Mouse (Mus musculus) cerebellum, adult (tissue): ENCODE measurements around the gene Polrmt.

Experiments
- ATAC-seq: cut with Nextera tagmentation; 2 replicates; pipeline ENCODE4 v1.9.2; 2017; ENCODE audit warnings: mild to moderate bottlenecking, moderate library complexity, mixed read lengths; ENCODE audit not compliant: insufficient number of reproducible peaks, low FRiP score, low TSS enrichment

Polrmt gene

DNA sequence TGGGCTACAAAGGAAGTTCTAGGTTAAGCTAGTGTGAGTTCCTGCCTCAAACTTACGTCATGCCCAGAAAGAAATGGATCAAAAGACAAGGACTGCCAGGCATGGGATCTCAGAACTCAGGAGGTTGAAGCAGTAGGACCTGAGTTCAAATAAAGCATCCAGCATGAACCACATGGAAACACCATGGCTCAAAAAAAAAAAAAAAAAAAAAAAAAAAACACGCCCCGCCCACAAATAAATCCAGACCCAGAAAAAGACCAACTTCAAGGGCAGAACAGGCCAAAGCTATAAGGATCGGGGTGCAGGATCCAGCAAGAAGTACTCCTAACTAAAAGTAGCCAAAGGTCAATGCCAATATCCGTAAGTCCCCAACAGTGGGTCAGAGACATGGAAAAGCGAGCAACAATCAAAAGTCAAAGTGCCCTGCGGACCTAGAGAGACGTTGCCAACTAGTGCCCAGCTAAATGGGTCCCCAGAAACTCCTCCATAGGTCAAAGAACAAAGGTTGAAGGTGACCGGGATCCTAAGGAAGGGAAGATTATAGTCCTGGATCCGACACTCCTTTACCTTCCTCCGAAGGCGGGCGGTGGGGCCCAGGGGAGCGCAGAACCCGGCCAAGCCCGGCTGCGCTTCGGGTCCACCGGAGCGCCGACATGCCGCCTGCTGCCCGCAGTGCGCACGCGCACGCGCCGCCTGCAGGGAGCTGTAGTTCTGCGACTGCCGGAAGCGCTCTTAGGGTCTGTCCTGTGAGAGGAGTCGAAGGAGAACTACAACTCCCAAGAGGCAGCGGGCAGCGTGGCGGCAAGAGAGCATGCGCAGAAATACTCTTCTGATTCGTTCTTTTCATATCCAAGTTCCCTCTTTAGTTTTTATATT lies at the start of gene Polrmt:
Gene Polrmt, minus strand, starts transcription at position 684 of the 876 bp plus-strand sequence.
- ATAC-seq = peak; percentile 95

DNA sequence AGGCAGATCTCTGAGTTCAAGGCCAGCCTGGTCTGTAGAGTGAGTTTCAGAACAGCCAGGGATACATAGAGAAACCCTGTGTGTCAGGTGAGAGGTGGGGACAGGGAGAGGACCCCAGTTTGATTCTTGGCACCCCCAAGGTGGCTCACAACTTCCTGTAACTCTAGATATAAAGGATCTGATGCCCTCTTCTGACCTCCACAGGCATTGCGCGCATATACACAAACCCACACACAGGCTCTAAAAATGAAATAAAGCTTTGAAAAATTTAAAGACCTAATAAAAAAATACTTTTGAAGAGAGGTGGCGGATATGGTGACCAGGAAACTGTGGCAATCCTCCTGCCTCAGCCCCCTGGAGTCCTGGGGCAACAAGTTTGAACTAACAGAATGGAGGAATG lies 49.5 kb upstream of the Polrmt start:
- ATAC-seq = no peak

DNA sequence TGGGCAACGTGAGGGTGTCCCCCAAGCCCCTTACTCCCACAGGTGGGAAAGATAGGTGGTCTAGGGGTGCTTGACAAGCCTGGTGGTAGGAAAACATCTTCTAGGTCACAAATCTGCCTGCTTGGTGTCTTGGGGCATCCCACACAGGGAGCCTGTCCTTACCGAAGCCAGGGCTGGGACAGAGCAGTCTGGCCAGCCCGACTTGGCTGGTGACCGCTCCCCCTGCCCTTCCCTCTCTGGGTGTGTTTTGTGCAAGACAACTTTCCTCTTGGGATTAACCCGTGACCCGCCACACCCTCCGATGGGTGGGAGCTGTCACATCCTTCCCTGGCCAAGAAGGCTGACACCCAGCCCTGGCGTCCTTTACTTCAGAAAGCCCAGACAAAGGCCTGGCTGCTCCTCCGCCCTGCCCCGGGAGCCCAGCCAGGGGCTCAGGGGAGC lies 48.1 kb upstream of the Polrmt start:
- peak; percentile 23; the same call in 1 of the 2 replicates for ATAC-seq

DNA sequence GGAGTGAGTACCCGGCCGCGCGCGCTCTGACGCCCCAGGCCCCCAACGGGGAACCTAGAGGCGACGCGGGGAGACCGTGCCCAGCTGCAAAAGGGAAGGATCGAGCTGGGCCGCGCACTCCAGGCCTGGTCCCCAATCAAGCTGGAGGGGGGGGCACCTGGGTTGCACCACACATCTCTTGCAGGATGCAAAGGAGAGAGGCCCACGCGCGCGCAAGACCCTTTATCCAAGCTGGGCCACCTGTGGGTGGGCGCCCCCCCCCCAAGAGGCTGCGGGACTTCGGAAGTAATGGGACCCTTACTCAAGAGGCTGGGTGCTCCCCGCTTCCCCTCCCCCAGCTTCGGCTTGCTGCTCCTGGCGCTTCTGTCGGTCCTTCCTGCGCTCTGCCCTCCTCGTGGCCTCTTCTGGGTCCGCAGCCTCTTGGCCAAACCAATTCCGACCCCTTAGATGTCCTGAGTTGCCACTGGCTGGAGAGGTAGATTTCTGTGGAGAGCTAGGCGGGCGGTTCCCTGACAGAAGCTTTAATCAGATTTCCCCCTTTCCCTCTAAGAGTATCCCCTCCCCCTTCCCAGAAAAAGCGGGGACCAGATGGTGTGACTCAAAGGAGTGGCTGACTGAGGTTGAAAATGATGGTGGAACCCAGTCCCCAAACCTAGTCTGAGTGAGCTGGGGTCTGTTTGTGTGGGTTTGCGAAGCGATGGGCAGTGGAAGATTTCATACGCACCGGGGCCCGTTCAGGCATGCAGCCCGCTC lies 47.5 kb upstream of the Polrmt start:
- ATAC-seq = peak; percentile 22; the same call in 1 of the 2 replicates

DNA sequence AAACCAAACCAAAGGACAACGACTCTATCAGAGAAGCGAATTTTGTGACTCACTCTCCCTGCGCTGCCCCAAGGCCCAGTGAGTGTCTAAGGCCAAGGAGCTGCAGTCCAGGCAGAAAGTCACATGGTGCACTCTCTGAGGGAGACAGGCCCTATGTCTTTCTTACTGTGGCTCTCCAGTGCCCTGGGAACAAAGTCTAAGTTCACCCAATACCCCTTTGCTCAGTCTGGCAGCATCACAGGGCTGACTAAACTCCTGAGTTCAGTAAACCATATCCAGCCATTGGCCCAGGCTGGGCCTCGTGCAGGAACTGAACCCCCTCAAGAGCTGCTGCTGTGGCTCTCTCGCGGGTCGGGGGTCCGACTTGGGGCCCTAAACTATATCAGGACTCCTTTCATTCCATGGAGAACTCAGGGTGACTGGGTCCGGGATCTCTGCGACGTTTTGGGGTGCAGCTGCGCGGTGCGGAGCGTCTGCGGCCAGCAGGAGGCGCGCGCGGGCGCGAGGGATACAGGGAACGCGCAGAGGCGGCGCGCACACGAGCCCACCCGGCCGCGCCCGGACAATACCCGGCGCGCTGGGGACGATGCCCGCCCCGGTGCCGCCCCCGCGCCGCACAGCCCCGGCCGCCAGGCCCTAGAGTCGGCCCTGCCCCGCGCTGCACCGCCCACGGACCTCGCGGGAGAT lies 46.8 kb upstream of the Polrmt start, which contains the start of gene Palm:
Gene Palm, plus strand, starts transcription at position 522 of the 687 bp plus-strand sequence.
- peak; percentile 41; the same call in 1 of the 2 replicates for ATAC-seq

DNA sequence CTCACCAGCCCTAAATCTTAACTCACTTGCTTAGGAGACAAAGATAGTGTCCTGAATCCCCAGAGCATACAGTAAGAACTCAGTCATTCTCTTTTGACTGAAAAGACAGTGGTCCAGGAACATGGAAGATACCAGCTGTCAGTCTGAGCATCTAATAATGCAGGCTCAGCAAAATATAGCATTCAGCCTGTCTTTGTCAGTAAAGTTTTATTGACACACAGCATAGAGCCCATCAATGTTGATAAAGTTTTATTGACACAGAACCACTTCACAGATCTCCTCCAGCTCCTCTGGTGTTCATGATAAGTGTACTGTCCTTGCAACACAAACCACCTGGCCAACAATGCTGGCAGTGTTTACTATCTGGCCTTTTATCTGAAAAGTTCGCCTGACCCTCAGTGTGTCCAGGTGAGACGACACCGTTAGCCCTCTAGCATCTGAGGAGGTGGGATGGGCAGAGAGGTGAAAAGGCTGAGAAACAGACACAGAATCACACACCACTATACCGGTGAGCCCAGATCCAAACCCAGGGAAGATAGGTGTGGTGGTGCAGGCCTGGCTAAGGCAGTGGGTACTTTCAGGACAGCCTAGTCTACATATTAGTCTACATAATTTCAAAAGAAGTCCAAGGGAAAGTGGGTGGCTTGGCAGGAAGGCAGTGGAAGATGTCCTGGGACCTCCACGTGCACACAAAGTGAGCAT lies 46.1 kb upstream of the Polrmt start:
- no peak for ATAC-seq

DNA sequence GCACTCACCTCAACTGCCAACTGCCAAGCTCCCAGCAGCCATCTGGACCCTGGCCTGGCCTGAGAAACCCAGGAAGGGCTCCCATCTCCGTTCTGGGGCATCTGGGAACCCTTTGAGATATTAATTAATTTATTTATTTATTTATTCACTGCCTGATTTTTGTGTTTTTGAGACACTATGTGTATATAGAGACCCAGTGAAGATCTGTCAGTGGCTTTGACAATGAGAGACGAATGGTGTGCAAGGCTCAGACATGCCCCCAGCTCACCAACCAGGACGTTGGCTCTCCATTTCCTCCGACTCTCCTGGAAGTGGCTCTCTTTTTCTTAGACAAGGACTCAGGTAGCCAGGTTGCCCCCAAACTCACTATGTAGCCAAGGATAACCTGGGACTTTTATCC lies 44.5 kb upstream of the Polrmt start, which contains the start of gene Prss57:
Gene Prss57, minus strand, starts transcription at position 101 of the 400 bp plus-strand sequence.
- no peak for ATAC-seq

DNA sequence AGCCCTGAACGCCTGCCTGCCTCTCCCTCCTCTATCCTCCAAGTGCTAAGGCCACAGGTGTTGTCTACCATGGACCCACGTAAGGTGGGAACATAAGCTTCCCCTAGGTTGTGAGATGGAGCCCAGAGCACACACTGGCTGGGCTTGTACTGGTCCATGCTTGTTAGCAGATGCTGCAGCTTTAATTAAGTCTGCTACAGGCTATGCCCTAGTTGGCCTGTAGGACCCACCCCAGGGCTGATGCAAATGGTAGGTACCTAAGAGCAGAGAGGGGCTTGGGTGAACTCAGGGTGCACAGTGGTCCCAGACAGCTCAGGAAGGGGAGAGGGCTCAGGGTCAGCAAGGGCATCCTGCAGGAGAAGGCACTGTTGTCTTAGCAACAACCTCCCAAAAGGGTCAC lies 43.2 kb upstream of the Polrmt start:
- ATAC-seq = no peak

DNA sequence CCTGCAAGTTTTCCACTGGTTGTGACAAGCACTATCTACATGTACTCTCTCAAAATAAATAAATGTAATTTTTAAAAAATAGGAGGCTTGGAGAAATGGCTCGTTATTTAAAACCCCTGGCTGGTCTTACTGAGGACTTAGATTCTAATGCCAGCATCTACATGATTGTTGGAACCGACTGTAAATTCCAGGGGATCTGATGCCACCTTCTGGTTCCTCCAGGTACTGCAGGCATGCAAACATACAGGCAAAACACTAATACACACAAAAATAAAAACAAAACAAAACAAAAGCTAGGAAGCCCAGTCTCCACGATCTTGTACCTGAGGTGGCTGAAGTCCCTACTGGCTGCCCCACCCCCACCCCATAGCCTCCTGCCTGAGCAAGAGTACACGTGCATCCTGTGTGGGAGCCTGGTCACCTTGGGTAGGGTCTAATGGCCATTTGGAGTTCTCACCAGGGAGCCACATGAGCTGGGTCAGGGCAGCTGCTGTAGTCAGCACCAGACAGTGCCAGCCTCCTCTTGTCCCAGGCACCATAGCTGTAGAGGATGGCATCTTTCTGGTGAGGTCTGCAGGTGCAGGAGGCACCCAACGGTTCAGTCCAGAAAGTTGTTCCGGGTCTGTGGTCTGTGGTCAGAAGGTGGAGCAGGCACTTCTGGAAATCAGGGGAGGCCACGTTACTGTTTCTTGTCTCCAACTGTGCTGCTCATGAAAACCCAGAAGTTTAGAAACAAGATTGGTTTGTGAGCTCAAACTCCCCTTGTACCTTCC lies 42.2 kb upstream of the Polrmt start:
- ATAC-seq = no peak

DNA sequence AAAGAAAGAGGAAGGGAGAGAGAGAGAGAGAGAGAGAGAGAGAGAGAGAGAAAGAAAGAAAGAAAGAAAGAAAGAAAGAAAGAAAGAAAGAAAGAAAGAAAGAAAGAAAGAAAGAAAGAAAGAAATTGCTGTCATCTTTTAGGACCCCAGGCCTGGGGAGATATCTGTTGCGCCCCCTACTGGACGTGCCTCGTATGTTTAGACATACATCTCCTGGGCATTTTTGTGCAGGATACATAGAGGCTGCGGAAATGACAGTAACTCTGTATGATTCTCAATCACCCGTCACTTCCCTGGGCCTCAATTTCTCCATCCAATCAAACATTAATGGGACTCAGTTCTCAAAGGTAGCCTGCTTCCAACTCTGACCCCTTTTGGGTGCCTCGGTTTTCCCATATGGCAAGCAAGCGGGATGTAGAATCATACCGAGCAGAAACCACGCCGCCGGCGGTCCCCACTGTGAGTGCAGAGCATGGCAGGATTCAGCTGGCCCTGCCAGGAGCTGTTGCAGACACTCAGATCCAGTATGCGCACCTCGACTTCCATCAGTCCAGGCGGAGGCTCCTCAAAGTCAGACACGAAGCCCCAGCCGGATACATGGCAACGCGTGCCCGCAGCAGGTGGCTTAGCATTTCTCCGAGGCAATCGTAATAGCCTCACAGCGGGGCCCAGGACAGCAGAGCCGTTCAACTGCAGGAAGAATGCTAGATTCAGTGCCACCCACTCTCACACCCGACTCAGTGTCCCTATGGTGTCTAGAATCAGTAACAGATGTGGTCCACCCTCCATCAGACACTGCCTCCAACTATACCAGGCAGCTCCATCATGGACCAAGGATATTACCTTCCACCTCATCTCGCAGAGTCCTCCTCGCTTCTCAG lies 37.8 kb upstream of the Polrmt start:
- ATAC-seq = no peak

DNA sequence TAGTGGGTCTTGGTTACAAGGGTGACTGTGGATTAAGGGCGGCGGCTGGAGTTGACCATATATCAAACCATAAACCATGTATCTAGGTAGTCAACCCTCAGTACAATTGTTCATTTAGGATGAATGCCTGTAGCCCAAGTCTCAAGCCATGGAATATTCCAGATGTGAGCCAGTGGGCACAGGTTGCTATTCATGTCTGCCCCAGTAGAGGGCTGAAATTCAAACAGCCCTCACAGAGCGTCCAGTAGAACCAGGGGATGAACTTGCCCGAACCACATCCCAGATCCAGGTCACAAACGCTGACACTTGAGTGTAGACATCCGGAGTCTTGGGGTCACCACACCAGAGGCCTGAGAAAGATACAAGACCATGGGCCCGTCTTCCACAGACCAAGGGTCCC lies 36.7 kb upstream of the Polrmt start:
- no peak for ATAC-seq

DNA sequence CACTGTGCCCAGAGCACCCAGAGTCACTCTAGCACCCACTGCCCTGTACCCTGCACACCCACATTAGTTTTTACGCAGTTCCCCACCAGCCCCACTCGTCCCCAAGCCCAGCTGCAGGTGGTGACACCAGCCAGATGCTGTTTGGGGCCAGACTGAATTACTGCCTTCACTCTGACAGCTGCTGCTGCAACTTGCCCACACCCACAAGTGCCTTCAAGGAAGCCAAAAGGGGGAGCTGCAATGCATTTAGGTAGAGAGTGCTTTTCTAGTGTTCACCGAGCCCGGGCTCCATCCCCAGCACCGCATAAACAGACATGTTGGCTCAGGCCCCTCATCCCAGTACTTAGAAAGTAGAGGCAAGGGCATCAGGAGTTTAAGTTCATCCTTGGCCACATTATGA lies 35.6 kb upstream of the Polrmt start:
- no peak for ATAC-seq

DNA sequence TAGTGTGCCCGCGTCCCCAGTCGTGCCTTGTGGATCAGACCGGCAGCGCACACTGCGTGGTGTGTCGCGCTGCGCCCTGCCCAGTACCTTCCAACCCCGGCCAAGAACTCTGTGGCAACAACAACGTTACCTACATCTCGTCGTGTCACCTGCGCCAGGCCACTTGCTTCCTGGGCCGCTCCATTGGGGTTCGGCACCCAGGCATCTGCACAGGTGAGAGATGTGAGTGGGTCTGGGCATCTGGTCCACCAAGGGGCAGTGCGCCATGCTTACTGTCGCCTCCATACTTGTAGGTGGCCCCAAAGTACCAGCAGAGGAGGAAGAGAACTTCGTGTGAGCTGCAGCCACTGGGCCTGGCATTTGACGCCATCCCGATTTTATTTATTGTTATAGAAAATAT lies 34.8 kb upstream of the Polrmt start:
- no peak for ATAC-seq

DNA sequence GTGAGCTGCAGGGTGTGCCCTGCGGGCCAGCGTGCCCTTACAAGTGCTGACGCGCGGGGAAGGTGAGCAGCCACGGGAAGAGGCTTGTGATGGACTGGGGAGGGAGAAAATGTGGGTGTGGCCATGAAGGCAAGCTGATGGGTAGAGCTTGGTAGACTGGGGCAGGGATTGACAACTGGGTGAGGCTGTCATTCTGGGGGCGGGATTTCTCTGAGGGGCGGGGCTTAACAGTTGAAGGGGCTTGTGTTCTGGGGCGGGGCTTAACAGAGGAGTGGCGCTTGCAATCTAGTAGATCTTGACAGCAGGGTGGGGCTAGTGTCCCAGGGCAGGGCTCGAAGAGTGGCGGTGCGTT lies 34.3 kb upstream of the Polrmt start:
- ATAC-seq = no peak; the same call in 1 of the 2 replicates

DNA sequence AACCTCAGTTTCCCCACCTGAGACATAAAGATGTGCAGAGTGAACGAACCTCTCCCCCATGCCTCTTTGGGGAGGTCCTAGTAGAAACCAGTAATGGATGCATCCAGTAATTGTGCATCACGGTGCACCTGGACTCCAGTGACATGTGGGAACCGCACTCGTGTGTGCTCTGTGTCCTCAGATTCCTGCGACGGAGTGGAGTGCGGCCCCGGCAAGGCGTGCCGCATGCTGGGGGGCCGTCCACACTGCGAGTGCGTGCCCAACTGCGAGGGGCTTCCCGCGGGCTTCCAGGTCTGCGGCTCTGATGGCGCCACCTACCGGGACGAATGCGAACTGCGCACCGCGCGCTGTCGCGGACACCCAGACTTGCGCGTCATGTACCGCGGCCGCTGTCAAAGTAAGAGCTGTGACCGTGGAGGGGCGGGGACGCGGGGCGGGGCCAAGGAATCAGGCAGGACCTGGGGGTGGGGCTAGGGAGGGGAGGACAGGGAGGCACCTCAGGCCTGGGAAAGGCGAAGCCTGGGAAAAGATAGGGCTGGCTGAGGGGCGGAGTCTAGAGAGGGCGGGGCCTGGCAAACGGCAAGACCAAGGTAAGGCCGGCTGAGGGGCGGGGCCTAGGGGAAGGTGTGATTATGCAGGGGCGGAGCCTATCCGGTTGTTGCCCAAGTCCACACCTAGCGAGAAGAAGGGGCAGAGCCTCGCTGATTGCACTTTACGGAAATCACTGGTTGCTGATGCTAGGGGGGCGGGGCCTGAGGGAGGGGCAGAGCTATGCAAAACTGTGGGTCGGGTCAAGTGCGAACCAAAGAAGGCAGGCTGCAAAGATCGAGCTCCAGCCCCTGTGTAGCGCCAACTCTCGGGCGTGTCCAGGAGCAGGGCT lies 33.6 kb upstream of the Polrmt start:
- peak; percentile 77 for ATAC-seq

DNA sequence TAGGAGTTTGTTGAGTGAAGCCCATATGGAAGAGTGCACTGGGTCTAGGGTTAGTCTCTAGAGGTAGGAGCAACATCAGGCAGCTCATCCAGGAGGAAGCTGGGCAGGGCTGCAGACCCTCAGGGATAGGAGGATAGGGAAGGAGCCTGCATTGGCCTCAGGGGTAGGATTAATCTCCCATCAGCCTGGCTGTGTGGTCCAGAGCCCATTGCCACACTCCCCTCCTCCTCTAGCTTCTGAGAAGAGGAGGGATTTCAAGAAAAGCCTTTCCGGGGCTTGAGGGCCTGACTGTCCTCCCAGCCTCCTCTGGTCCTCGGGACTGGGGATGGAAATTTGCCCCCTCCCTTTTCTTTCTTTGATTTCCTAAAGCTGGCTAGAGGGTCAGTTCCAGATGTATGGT lies 32.8 kb upstream of the Polrmt start:
- ATAC-seq = no peak

DNA sequence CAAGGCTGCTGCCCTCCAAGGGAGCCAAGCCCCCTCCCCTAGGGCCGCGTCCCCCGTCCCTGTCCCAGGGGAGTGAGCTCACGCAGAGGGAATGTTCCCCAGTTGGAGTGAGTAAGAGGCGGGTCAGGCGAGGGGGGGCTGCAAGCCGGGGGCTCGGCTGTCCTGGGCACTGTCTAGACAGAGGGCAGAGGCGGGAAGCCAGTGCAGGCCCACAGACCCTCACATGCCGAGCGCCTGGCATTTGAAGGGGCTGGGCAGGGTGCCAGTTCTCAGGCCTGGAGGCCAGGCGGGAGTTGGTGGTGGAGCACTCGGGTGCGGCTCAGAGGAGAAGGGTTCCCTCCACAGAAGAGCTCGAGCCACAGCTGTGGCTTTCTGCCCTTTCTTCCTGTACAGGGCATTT lies 31.6 kb upstream of the Polrmt start:
- no peak for ATAC-seq
